Mouse (Mus musculus): ENCODE results near the gene Sf3a1. TPM values are rescaled to one million over a fixed set of nuclear protein-coding genes. Genes with fewer than 3 reads are reported as not detected.
A peak's percentile ranks its signal among the peaks of the same experiment; 100 is the strongest.
"Not testable (repeated sequence)": the region's sequence is repeated elsewhere in the genome, so short reads cannot be mapped to it uniquely, and the experiment has no call there.

The Sf3a1 gene
- 40.4 and 41.8 TPM in 2 replicates for polyA plus RNA-seq (2015; fragmentation: Nextera tagmentation; extraction: Ambion mirVana)

- Histone ChIP-seq H3K9ac (ENCODE audit: low read depth, low read length) (peak within 1 kb of the TSS; percentile 88), H3K4me2 (ENCODE audit: low read depth, low read length) (peak within 1 kb of the TSS; percentile 94), H3K36me3 (ENCODE audit: control insufficient read depth, insufficient read depth, low read length) (0 out of 2 replicates have a peak, but pooled peaks cover 8% of the 10 kb centered on the region), H3K9me3 (ENCODE audit: control insufficient read depth, low read length) (no peaks in the 10 kb centered on the region), H3K4me1 (ENCODE audit: control insufficient read depth, insufficient read depth, low read length) (peaks cover 24% of the 10 kb centered on the region), H3K4me3 (ENCODE audit: low read length) (peak within 1 kb of the TSS; percentile 86), H3K27ac (ENCODE audit: low read length) (peak within 1 kb of the TSS; percentile 86), H3K27me3 (replicated peaks; ENCODE audit: control insufficient read depth, insufficient read depth, low read length) (no peaks in the 10 kb centered on the region)
- 1% methylated on average over 54 of the region's 54 CpGs for WGBS
- peak; percentile 99 for ATAC-seq
Measured at GRCm38 (mm10) chr11:4159808-4160708, at the start of gene Sf3a1, which contains the start of gene Ccdc157. Gene Sf3a1, plus strand, starts transcription at chr11:4160350. Gene Ccdc157, minus strand, starts transcription at chr11:4160293.

- ATAC-seq: no peak
- Histone ChIP-seq H3K4me3 (ENCODE audit: low read length) (no peak overlapping the region), H3K27me3 (replicated peaks; ENCODE audit: control insufficient read depth, insufficient read depth, low read length) (no peaks in the 10 kb centered on the region), H3K4me1 (ENCODE audit: control insufficient read depth, insufficient read depth, low read length) (no peaks in the 10 kb centered on the region), H3K9ac (ENCODE audit: low read depth, low read length) (no peak overlapping the region), H3K36me3 (ENCODE audit: control insufficient read depth, insufficient read depth, low read length) (no peaks in the 10 kb centered on the region), H3K9me3 (ENCODE audit: control insufficient read depth, low read length) (no peaks in the 10 kb centered on the region), H3K27ac (ENCODE audit: low read length) (no peak overlapping the region), H3K4me2 (ENCODE audit: low read depth, low read length) (no peak overlapping the region)
- WGBS: 84% methylated on average over 4 of the region's 4 CpGs
Measured at GRCm38 (mm10) chr11:4112033-4112432, 48.1 kb upstream of the Sf3a1 start.

GRCm38 (mm10) chr11:4112861-4113260, 47.3 kb upstream of the Sf3a1 start:
- no peaks in the 10 kb centered on the region for H3K9me3 ChIP-seq (ENCODE audit: control insufficient read depth, low read length)
- WGBS: 72% methylated on average over 6 of the region's 6 CpGs
- no peaks in the 10 kb centered on the region for H3K27me3 ChIP-seq (replicated peaks; ENCODE audit: control insufficient read depth, insufficient read depth, low read length)
- H3K27ac ChIP-seq (ENCODE audit: low read length): no peak overlapping the region
- no peak overlapping the region for H3K4me2 ChIP-seq (ENCODE audit: low read depth, low read length)
- no peaks in the 10 kb centered on the region for H3K36me3 ChIP-seq (ENCODE audit: control insufficient read depth, insufficient read depth, low read length)
- H3K4me1 ChIP-seq (ENCODE audit: control insufficient read depth, insufficient read depth, low read length): peaks cover 3% of the 10 kb centered on the region
- ATAC-seq: no peak
- no peak overlapping the region for H3K9ac ChIP-seq (ENCODE audit: low read depth, low read length)
- no peak overlapping the region for H3K4me3 ChIP-seq (ENCODE audit: low read length)

- 84% methylated on average over 4 of the region's 4 CpGs for WGBS
Measured at GRCm38 (mm10) chr11:4113496-4113895, 46.7 kb upstream of the Sf3a1 start.

GRCm38 (mm10) chr11:4113970-4114369, 46.2 kb upstream of the Sf3a1 start:
- H3K27ac ChIP-seq (ENCODE audit: low read length): no peak overlapping the region
- no peak overlapping the region for H3K9ac ChIP-seq (ENCODE audit: low read depth, low read length)
- H3K27me3 ChIP-seq (replicated peaks; ENCODE audit: control insufficient read depth, insufficient read depth, low read length): no peaks in the 10 kb centered on the region; the same call in 1 of the 2 replicates
- no peaks in the 10 kb centered on the region for H3K36me3 ChIP-seq (ENCODE audit: control insufficient read depth, insufficient read depth, low read length)
- no peaks in the 10 kb centered on the region for H3K9me3 ChIP-seq (ENCODE audit: control insufficient read depth, low read length)
- H3K4me1 ChIP-seq (ENCODE audit: control insufficient read depth, insufficient read depth, low read length): peaks cover 12% of the 10 kb centered on the region
- H3K4me2 ChIP-seq (ENCODE audit: low read depth, low read length): no peak overlapping the region
- no peak overlapping the region for H3K4me3 ChIP-seq (ENCODE audit: low read length)
- 74% methylated on average over 6 of the region's 6 CpGs for WGBS
- no peak for ATAC-seq

More at GRCm38 (mm10) chr11:4113496-4113895, 46.7 kb upstream of the Sf3a1 start:
- Histone ChIP-seq H3K4me1 (ENCODE audit: control insufficient read depth, insufficient read depth, low read length) (peaks cover 9% of the 10 kb centered on the region), H3K27ac (ENCODE audit: low read length) (no peak overlapping the region), H3K9ac (ENCODE audit: low read depth, low read length) (no peak overlapping the region), H3K27me3 (replicated peaks; ENCODE audit: control insufficient read depth, insufficient read depth, low read length) (no peaks in the 10 kb centered on the region), H3K36me3 (ENCODE audit: control insufficient read depth, insufficient read depth, low read length) (no peaks in the 10 kb centered on the region), H3K4me2 (ENCODE audit: low read depth, low read length) (no peak overlapping the region), H3K9me3 (ENCODE audit: control insufficient read depth, low read length) (no peaks in the 10 kb centered on the region), H3K4me3 (ENCODE audit: low read length) (no peak overlapping the region)
- ATAC-seq: no peak

- H3K27ac ChIP-seq (ENCODE audit: low read length); H3K9me3 ChIP-seq (ENCODE audit: control insufficient read depth, low read length); H3K27me3 ChIP-seq (replicated peaks; ENCODE audit: control insufficient read depth, insufficient read depth, low read length); ATAC-seq; H3K4me2 ChIP-seq (ENCODE audit: low read depth, low read length); H3K36me3 ChIP-seq (ENCODE audit: control insufficient read depth, insufficient read depth, low read length); H3K4me3 ChIP-seq (ENCODE audit: low read length); H3K9ac ChIP-seq (ENCODE audit: low read depth, low read length): not testable (repeated sequence)
- H3K4me1 ChIP-seq (ENCODE audit: control insufficient read depth, insufficient read depth, low read length): peaks cover 13% of the 10 kb centered on the region
- 82% methylated on average over 6 of the region's 6 CpGs for WGBS
Measured at GRCm38 (mm10) chr11:4114541-4114940, 45.6 kb upstream of the Sf3a1 start.

GRCm38 (mm10) chr11:4115407-4115806, 44.7 kb upstream of the Sf3a1 start:
- H3K27me3 ChIP-seq (replicated peaks; ENCODE audit: control insufficient read depth, insufficient read depth, low read length): peaks cover 5% of the 10 kb centered on the region; the same call in 1 of the 2 replicates
- no peak for ATAC-seq
- H3K27ac ChIP-seq (ENCODE audit: low read length): no peak overlapping the region
- no peaks in the 10 kb centered on the region for H3K36me3 ChIP-seq (ENCODE audit: control insufficient read depth, insufficient read depth, low read length)
- H3K4me1 ChIP-seq (ENCODE audit: control insufficient read depth, insufficient read depth, low read length): peaks cover 13% of the 10 kb centered on the region
- H3K9me3 ChIP-seq (ENCODE audit: control insufficient read depth, low read length): no peaks in the 10 kb centered on the region
- 79% methylated on average over 4 of the region's 4 CpGs for WGBS
- no peak overlapping the region for H3K9ac ChIP-seq (ENCODE audit: low read depth, low read length)
- no peak overlapping the region for H3K4me3 ChIP-seq (ENCODE audit: low read length)
- no peak overlapping the region for H3K4me2 ChIP-seq (ENCODE audit: low read depth, low read length)

- no peak overlapping the region for H3K9ac ChIP-seq (ENCODE audit: low read depth, low read length)
- H3K4me2 ChIP-seq (ENCODE audit: low read depth, low read length): no peak overlapping the region
- no peak overlapping the region for H3K4me3 ChIP-seq (ENCODE audit: low read length)
- 51% methylated on average over 11 of the region's 11 CpGs for WGBS
- H3K27me3 ChIP-seq (replicated peaks; ENCODE audit: control insufficient read depth, insufficient read depth, low read length): peaks cover 5% of the 10 kb centered on the region; the same call in 1 of the 2 replicates
- H3K4me1 ChIP-seq (ENCODE audit: control insufficient read depth, insufficient read depth, low read length): peaks cover 13% of the 10 kb centered on the region
- ATAC-seq: no peak
- no peaks in the 10 kb centered on the region for H3K36me3 ChIP-seq (ENCODE audit: control insufficient read depth, insufficient read depth, low read length)
- H3K27ac ChIP-seq (ENCODE audit: low read length): no peak overlapping the region
- H3K9me3 ChIP-seq (ENCODE audit: control insufficient read depth, low read length): no peaks in the 10 kb centered on the region
Measured at GRCm38 (mm10) chr11:4116458-4117141, 43.5 kb upstream of the Sf3a1 start.

- 23% methylated on average over 3 of the region's 3 CpGs for WGBS
- peaks cover 13% of the 10 kb centered on the region for H3K4me1 ChIP-seq (ENCODE audit: control insufficient read depth, insufficient read depth, low read length)
- peaks cover 5% of the 10 kb centered on the region; the same call in 1 of the 2 replicates for H3K27me3 ChIP-seq (replicated peaks; ENCODE audit: control insufficient read depth, insufficient read depth, low read length)
- no peaks in the 10 kb centered on the region for H3K36me3 ChIP-seq (ENCODE audit: control insufficient read depth, insufficient read depth, low read length)
- H3K4me2 ChIP-seq (ENCODE audit: low read depth, low read length): peak overlapping the region; percentile 99
- ATAC-seq: peak; percentile 13; the same call in 1 of the 2 replicates
- H3K27ac ChIP-seq (ENCODE audit: low read length): no peak overlapping the region
- peak overlapping the region; percentile 63 for H3K4me3 ChIP-seq (ENCODE audit: low read length)
- peak overlapping the region; percentile 70; the same call in 1 of the 2 replicates for H3K9ac ChIP-seq (ENCODE audit: low read depth, low read length)
- H3K9me3 ChIP-seq (ENCODE audit: control insufficient read depth, low read length): no peaks in the 10 kb centered on the region
Measured at GRCm38 (mm10) chr11:4117372-4118071, 42.6 kb upstream of the Sf3a1 start.
